25 mouse cellular contexts compared by ENCODE assay signal in the genomic region with DNA sequence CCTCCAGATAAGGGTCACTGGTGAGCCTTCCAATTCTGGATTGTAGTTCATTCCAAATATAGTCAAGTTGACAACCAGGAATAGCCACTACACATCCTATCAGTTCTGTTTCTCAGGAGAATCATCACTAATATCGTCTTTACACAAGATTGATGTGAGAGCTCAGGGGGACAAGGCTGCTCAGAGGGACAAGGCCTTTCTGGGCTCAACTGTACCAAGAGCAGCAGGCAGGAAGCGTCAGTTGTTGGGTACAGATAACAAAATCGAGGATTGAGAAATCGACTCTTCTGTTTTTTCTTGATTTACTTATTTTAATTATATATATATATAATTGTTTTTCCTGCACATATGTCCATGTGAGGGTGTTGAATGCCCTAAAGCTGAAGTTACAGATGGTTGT. TPM values are rescaled to one million over a fixed set of nuclear protein-coding genes. Genes with fewer than 3 reads are reported as not detected.
"Had no signal": no experiment of that assay in that cellular context is flagged by ENCODE, and none has a peak within 500 bp of the region (broad histone marks: within the 10 kb centered on the region; RNA-seq: fewer than 3 reads in every experiment).

No protein-coding gene starts in this region.

- H3K36me3 ChIP-seq: heart, embryonic 10.5 days; heart, embryonic 12.5 days; hindbrain, embryonic 10.5 days; hindbrain, embryonic 12.5 days; intestine, embryonic 15.5 days; limb, embryonic 10.5 days; limb, embryonic 12.5 days had no signal

- H3K9me3 ChIP-seq: heart, embryonic 10.5 days; heart, embryonic 12.5 days; hindbrain, embryonic 10.5 days; hindbrain, embryonic 12.5 days; intestine, embryonic 15.5 days; limb, embryonic 10.5 days; limb, embryonic 12.5 days had no signal

- H3K9ac ChIP-seq: heart, embryonic 12.5 days; hindbrain, embryonic 12.5 days; hindbrain, embryonic 14.5 days; intestine, embryonic 15.5 days; limb, embryonic 12.5 days had no signal

- DNase-seq: gastrocnemius, postnatal 14 days; gastrocnemius, postnatal 36 days; heart, adult 18-20 months; heart, postnatal 10 days; heart, postnatal 4 days; kidney, adult 18-20 months; kidney, adult 8-10 months; kidney, postnatal 10 days; kidney, postnatal 25 days; kidney, postnatal 4 days; liver had no signal

- H3K4me3 ChIP-seq: heart, embryonic 10.5 days; heart, embryonic 12.5 days; hindbrain, embryonic 10.5 days; hindbrain, embryonic 12.5 days; intestine, embryonic 15.5 days; layer of hippocampus, adult 2 months; left cerebral cortex, adult 2 months; limb, embryonic 10.5 days; limb, embryonic 12.5 days had no signal

- H3K4me1 ChIP-seq: heart, embryonic 10.5 days; heart, embryonic 12.5 days; hindbrain, embryonic 10.5 days; hindbrain, embryonic 12.5 days; limb, embryonic 12.5 days had no signal

- H3K27ac ChIP-seq: heart, embryonic 10.5 days; hindbrain, embryonic 10.5 days; hindbrain, embryonic 12.5 days; hindbrain, embryonic 14.5 days; intestine, embryonic 15.5 days; layer of hippocampus, adult 2 months; left cerebral cortex, adult 2 months; limb, embryonic 10.5 days; limb, embryonic 12.5 days had no signal

- ATAC-seq: hindbrain, embryonic 16.5 days; inflammation-experienced regulatory T-cells, adult 6 months; intestine, embryonic 15.5 days; intestine, postnatal 0 days had no signal

- H3K27me3 ChIP-seq: heart, embryonic 12.5 days; hindbrain, embryonic 12.5 days; intestine, embryonic 15.5 days; limb, embryonic 12.5 days had no signal

- H3K4me2 ChIP-seq: heart, embryonic 12.5 days; hindbrain, embryonic 12.5 days; hindbrain, embryonic 14.5 days; intestine, embryonic 15.5 days; limb, embryonic 12.5 days; liver, embryonic 11.5 days had no signal

RNA-seq across cellular contexts. Expression of a gene that starts 36.0 kb away (rescaled TPM):
- polyA plus RNA-seq: heart, embryonic 10.5 days; heart, embryonic 12.5 days; hindbrain, embryonic 10.5 days; limb, embryonic 10.5 days; limb, embryonic 12.5 days; liver, embryonic 11.5 days had no signal
